Mouse (Mus musculus) adrenal gland (tissue): Measurements from ENCODE around the gene Mrto4.

Experiments used
- microRNA-seq, 2 experiments: library from miRNA; unstranded; fragments of <30 nt; microRNA quantifications; one replicate each; pipeline ENCODE4; 2019

Gene Mrto4

Small RNAs within 50 kb of the gene (microRNA-seq; reads per million reads assigned to microRNA genes)
- gene Gm24245 (0 to 0.23 reads per million in 2 experiments), gene Gm25732 (0.11 to 0.62 reads per million in 2 experiments)
